Mouse (Mus musculus): ENCODE data around the gene Dst. TPM values are rescaled to one million over a fixed set of nuclear protein-coding genes. Genes with fewer than 3 reads are reported as not detected.

The Dst gene
- total RNA-seq (2021), result 100 to 1,000 TPM; 202 to 225 TPM
- long read RNA-seq, partial matches to known transcripts, result 4 of 6 reads
- long read RNA-seq, other reads (novel, unspliced or antisense), result 2 of 6 reads

DNA sequence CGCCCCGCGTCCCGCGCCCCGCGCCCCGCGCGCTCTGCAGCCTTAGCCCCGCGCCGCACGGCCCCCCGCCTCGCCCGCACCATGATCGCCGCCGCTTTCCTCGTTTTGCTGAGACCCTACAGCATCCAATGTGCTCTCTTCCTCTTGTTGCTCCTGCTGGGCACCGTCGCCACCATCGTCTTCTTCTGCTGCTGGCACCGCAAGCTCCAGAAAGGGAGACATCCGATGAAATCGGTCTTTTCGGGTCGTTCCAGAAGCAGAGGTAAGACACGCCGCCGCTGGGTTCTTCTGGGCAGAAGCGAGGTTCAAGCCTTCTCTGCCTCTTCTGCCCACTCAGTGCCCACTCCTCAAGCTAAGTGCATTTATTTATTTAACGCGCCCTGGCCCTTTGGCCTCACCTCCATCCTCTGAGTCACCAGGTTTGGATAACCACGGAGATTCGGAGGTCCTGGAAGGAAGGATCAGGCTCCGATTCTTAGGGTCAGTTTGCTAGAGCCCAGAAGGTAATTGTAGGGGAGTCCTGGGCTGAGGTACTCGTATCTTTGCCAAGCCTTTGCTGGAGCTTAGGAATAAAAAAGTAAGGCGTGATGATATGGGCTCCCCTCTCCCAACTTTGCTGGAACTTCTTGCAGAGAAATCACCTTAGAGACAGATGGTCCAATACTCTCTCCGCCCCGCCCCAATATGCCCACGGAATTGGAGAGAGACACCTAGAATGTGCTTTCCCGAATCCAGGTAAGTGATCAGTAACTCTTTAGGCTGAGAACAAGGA lies at the start of gene Dst:
Gene Dst, plus strand, starts transcription at position 35 of the 772 bp plus-strand sequence.
- DNase-seq (ENCODE audit: low spot score in 2 of 2), result no peak

DNA sequence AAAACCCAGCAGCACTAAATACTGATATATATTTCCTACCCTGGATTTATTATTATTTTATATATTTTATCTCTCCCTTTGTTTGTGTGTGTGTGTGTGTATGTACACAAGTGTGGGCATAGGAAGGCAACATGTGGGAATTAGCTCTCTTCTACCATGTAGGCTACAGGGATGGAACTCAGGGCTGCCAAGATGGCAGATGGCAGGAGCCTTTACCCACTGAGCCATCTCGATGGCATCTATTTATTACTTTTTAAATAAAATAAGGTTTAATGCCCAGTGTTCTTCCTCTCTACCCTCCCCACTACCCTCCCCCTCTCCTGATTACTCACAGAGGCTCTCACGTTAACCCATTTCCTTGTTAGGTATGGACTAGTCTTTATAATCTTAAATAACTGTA lies 39.0 kb upstream of the Dst start:
- DNase-seq (ENCODE audit: low spot score in 2 of 2), result no peak

GRCm38 (mm10) chr1:33869437-33869836 lies 38.6 kb upstream of the Dst start:
- no peak for DNase-seq (ENCODE audit: low spot score in 2 of 2)

GRCm38 (mm10) chr1:33873561-33873960 lies 34.5 kb upstream of the Dst start:
- no peak for DNase-seq (ENCODE audit: low spot score in 2 of 2)

- no peak for DNase-seq (ENCODE audit: low spot score in 2 of 2)
Measured at GRCm38 (mm10) chr1:33875691-33876090, 32.3 kb upstream of the Dst start.

GRCm38 (mm10) chr1:33876416-33876815 lies 31.6 kb upstream of the Dst start:
- no peak for DNase-seq (ENCODE audit: low spot score in 2 of 2)

GRCm38 (mm10) chr1:33878170-33878569 lies 29.9 kb upstream of the Dst start:
- DNase-seq (ENCODE audit: low spot score in 2 of 2), result no peak

DNA sequence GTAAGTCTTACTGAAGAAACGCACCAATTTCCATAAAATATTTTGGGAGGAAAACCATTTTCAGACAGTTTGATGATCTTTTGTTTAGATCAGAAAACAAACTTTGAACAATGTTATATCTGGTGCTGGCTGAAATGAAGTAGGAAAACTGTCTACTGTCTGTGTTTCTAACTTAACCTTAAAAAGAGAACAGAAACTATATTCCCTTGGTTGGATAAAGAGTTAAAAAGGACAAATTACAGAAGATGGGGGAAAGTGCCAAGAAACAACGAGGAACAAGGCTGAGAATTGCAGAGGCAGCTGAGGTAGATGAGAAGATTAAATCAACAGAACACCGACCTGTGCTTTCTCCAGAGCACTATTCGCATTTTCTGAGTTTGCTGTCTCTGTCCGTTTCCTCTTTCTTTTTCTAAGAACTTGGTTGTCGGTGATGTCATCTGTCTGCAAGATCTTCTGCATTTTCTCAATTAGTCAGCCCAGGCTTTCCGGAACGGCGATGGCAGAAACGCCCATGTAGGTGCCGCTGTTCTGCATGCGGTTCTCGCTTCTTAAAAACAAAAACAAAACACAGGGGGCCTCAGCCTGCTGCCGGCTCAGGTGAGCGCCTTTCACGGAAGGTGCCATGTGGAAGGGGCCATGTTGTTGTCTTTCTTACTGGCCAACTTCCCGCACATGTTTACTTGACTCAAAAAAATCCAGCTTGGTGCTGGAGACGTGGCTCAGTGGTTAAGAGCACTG lies 24.8 kb upstream of the Dst start:
- DNase-seq (ENCODE audit: low spot score in 2 of 2), result peak; percentile 20 to 29

- DNase-seq (ENCODE audit: low spot score in 2 of 2), result peak; percentile 51 to 65
Measured at GRCm38 (mm10) chr1:33892784-33893183, 15.2 kb upstream of the Dst start.

DNA sequence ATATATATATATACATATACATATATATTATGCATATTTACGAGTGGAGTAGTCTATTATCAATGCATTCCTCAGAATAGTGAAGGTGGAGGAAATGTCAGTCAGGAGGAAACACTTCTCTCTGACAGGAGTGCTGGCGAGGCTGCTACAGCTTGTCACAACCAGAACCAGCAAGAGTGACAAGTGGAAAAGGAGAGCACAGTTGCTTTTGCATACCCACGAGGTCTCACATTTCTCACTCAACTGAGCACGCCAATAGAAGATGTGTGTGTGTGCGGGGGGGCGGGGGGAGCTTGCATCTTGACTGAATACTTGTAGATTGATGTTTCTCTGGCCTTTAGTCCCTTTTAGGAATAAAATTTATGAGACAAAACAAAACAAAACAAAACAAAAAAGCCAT lies 11.9 kb upstream of the Dst start:
- DNase-seq (ENCODE audit: low spot score in 2 of 2), result no peak

GRCm38 (mm10) chr1:33896666-33897065 lies 11.4 kb upstream of the Dst start:
- DNase-seq (ENCODE audit: low spot score in 2 of 2), result no peak

DNA sequence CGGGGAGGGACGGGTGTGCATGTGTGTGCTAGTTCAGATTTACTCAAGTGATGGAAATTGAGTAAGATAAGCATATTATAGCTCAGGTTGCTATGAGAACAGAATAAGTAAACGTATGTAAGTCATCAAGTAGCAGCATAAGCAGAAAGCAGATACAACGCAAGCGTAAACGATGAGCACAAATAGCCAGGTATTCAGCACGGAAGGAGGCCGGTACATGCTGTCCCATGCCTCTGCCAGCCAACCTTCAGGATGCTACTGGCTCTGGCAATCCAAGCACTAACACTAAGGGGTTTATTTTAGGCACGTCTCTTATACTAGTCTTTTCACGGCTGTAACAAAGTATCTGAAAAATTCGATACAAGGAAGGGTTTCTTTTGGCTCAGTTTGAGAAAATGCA lies 10.6 kb upstream of the Dst start:
- DNase-seq (ENCODE audit: low spot score in 2 of 2), result no peak

- no peak for DNase-seq (ENCODE audit: low spot score in 2 of 2)
Measured at GRCm38 (mm10) chr1:33898373-33898772, 9.7 kb upstream of the Dst start.

GRCm38 (mm10) chr1:33900175-33900574 lies 7.8 kb upstream of the Dst start:
- no peak for DNase-seq (ENCODE audit: low spot score in 2 of 2)

DNA sequence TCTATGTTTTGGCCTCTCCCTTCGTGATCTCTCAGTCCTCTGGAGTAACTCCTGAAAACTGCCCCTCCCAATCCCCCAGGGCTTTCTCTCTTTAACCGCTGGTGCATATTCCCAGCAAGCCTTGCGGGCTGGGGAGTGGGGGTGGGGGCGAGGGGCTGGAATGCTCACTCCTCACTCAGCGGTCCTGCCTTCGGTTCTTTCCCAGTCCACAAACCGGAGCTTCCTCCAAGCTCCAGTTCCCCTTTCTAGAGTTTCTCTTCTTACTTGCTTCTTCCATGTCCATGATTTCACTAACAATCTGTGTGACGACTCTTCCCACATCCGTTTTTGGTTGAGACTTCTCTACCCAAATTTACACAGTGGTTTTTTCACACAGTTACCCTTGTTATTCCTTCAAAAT lies 4.4 kb upstream of the Dst start:
- no peak for DNase-seq (ENCODE audit: low spot score in 2 of 2)

DNA sequence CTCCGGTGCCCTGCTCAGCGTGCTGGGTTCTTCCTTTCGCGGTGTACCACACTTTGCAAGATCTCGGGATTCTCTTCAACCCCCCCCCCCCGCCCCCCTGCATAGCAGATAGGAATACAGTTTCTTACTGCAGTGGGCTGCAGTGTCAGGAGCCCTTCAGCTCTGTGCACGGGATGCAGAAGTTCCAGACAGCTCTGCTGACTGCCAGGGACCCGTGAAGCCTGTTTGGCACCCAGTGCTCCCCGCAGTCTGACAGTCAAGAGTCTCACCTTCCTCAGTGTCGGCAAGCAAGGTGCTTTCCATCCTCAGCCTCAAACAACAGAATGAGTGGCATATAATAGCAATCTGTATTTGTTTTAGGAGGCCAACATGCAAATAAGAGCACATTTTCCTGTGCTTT lies 1.8 kb upstream of the Dst start:
- no peak for DNase-seq (ENCODE audit: low spot score in 2 of 2)

- peak; percentile 10 to 40 for DNase-seq (ENCODE audit: low spot score in 2 of 2)
Measured at GRCm38 (mm10) chr1:33906927-33907326, 1.1 kb upstream of the Dst start.

DNA sequence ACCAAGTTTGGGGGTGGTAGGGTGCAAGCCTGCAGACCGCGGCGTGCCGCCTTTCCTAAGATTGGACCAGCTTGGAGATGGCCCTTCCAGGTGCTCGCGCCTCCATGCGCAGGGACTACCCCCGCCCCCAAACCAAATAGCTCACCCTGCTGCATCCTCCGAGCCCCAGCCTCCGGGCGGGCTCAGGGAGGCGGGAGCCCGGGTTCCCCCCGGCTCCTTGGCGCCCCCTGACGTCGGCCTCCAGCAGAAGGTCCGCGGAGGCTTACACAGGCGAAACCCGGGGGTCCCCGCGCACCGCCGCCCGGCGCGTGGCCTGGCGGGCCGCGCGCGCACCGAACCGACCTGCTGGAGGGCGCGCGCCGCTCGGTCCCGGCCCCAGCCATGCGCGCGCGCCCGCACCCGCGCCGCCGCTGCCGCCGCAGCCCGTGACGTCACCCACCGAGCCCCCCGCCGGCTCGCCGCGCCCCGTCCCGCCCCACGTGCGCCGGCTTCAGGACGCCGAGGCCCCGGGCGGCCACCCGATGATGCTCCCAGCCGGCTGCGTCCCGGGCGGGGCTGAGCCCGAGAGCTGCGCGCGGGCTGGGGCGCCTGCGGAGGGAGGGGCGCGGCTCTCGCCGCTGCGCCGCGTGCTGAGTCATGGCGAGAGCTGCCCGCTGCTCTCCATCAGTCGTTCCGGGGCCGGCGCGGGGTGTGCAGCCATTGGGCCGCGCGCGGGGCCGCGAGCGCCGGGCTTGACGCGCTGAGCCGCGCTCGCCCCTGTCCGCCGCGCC lies 419 bp upstream of the Dst start, which contains the start of gene Bend6:
Gene Bend6, minus strand, starts transcription at position 396 of the 770 bp plus-strand sequence.
- peak; percentile 79 to 87 for DNase-seq (ENCODE audit: low spot score in 2 of 2)

- DNase-seq (ENCODE audit: low spot score in 2 of 2), result no peak
Measured at GRCm38 (mm10) chr1:33911589-33911988, 3.6 kb downstream of the Dst start.

- no peak for DNase-seq (ENCODE audit: low spot score in 2 of 2)
Measured at GRCm38 (mm10) chr1:33916554-33916953, 8.5 kb downstream of the Dst start.

DNA sequence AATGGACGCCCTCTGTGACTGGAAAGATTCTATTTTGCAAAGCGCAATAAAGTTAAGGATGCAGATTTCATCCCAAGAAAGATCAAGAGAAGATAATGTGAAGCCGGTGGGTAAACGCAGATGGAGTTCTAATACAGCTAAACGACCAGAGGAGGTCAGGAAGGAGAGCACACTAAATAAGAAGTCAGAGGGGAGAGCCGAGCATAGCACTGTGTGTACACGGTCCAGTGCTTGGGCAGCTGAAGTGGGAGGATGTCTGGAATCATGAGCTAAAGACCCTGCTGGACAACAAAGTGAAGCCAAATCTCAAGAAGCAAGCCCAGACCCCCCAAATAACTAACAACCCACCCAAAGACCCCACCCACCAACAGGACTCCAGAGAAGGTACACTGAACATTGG lies 14.9 kb downstream of the Dst start:
- no peak for DNase-seq (ENCODE audit: low spot score in 2 of 2)

- no peak for DNase-seq (ENCODE audit: low spot score in 2 of 2)
Measured at GRCm38 (mm10) chr1:33925283-33925682, 17.3 kb downstream of the Dst start.
